24 mouse cellular contexts compared by ENCODE assay signal in the genomic region with DNA sequence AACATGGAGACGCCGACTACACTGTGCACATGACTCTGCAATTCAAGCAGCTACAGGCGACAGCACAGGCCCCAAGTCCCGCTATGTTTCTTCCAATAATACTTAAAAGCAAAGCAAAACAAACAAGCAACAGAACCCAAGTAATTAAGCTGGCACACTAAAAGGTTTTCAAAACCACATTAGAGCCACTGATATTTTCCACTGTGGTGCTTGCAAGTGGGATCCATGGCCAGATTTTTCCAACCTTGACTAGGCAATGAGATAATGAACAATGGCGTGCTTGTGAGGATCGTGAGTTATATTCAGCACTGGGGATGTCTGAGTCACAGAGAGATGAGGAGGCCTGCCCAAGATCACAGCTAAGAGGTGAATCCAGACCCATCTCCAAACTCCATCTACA. TPM values are rescaled to one million over a fixed set of nuclear protein-coding genes. Genes with fewer than 3 reads are reported as not detected.
DNase-seq lines count a peak whose midpoint lies in the region; ATAC-seq lines count a peak whose summit lies in the region.
"Had no signal": no experiment of that assay in that cellular context is flagged by ENCODE, and none has a peak within 500 bp of the region (broad histone marks: within the 10 kb centered on the region; RNA-seq: fewer than 3 reads in every experiment).

No protein-coding gene starts in this region.

- H3K9ac ChIP-seq in kidney, embryonic 16.5 days (replicated peaks; ENCODE audit: low read length), result no peak overlapping the region
- H3K9ac ChIP-seq in neural tube, embryonic 15.5 days (replicated peaks), result no peak overlapping the region
- H3K9ac ChIP-seq: embryonic facial prominence, embryonic 12.5 days; embryonic facial prominence, embryonic 15.5 days; forebrain, postnatal 0 days; heart, embryonic 12.5 days; heart, embryonic 15.5 days; hindbrain, embryonic 14.5 days had no signal

- ATAC-seq in kidney, embryonic 16.5 days (ENCODE audit: low FRiP score, low TSS enrichment), result no peak
- 0 out of 2 replicates have a peak, but pooled peaks have one; percentile 18 for ATAC-seq in neural tube, embryonic 15.5 days (ENCODE audit: low FRiP score)
- no peak for ATAC-seq in frontal cortex, adult (ENCODE audit: low TSS enrichment)
- ATAC-seq: forebrain, embryonic 14.5 days; forebrain, postnatal 0 days; intestine, postnatal 0 days had no signal

- H3K36me3 ChIP-seq in kidney, embryonic 16.5 days (ENCODE audit: insufficient read depth, low read length), result no peaks in the 10 kb centered on the region
- H3K36me3 ChIP-seq in neural tube, embryonic 15.5 days, result no peaks in the 10 kb centered on the region
- 0 out of 2 replicates have a peak, but pooled peaks cover 7% of the 10 kb centered on the region for H3K36me3 ChIP-seq in embryonic facial prominence, embryonic 10.5 days (replicated peaks)
- H3K36me3 ChIP-seq: embryonic facial prominence, embryonic 12.5 days; embryonic facial prominence, embryonic 15.5 days; heart, embryonic 12.5 days; heart, embryonic 15.5 days had no signal

- no peak overlapping the region for H3K4me2 ChIP-seq in kidney, embryonic 16.5 days (replicated peaks; ENCODE audit: low read depth, low read length)
- no peak overlapping the region for H3K4me2 ChIP-seq in neural tube, embryonic 15.5 days
- H3K4me2 ChIP-seq: embryonic facial prominence, embryonic 12.5 days; embryonic facial prominence, embryonic 15.5 days; heart, embryonic 12.5 days; heart, embryonic 15.5 days; hindbrain, embryonic 14.5 days had no signal

- no peaks in the 10 kb centered on the region for H3K27me3 ChIP-seq in kidney, embryonic 16.5 days (ENCODE audit: insufficient read depth, low read length)
- no peaks in the 10 kb centered on the region for H3K27me3 ChIP-seq in neural tube, embryonic 15.5 days (replicated peaks)
- H3K27me3 ChIP-seq in embryonic facial prominence, embryonic 10.5 days (replicated peaks; ENCODE audit: low read depth, poor library complexity, severe bottlenecking), result 0 out of 2 replicates have a peak, but pooled peaks cover 1% of the 10 kb centered on the region
- H3K27me3 ChIP-seq: embryonic facial prominence, embryonic 12.5 days; embryonic facial prominence, embryonic 15.5 days; heart, embryonic 15.5 days had no signal

- no peak overlapping the region for H3K27ac ChIP-seq in kidney, embryonic 16.5 days (ENCODE audit: low read length)
- no peak overlapping the region for H3K27ac ChIP-seq in neural tube, embryonic 15.5 days (replicated peaks)
- H3K27ac ChIP-seq in embryonic facial prominence, embryonic 10.5 days (replicated peaks), result no peak overlapping the region
- H3K27ac ChIP-seq: embryonic facial prominence, embryonic 12.5 days; embryonic facial prominence, embryonic 15.5 days; heart, embryonic 15.5 days; hindbrain, embryonic 10.5 days; hindbrain, embryonic 14.5 days had no signal

- peak; percentile 19 for DNase-seq in kidney, adult 11 months
- peak; percentile 23 for DNase-seq in CD4-positive helper T cell, adult 2 months (ENCODE audit: low read depth, low spot score)
- DNase-seq in Muller cell, postnatal 12 days (ENCODE audit: inconsistent ontology term), result peak; percentile 81
- no peak for DNase-seq in embryonic facial prominence, embryonic 10.5 days (ENCODE audit: low spot score)
- DNase-seq: adrenal gland, adult 8-10 months; cerebellum, adult 18-20 months; cerebellum, adult 9-10 months; cerebellum, postnatal 14 days; forebrain, postnatal 0 days; gastrocnemius, postnatal 25 days; heart, adult 18-20 months; heart, postnatal 10 days; heart, postnatal 36 days had no signal

- peaks cover 29% of the 10 kb centered on the region for H3K4me1 ChIP-seq in kidney, embryonic 16.5 days (ENCODE audit: insufficient read depth, low read length)
- peaks cover 33% of the 10 kb centered on the region for H3K4me1 ChIP-seq in neural tube, embryonic 15.5 days
- H3K4me1 ChIP-seq in embryonic facial prominence, embryonic 10.5 days, result peaks cover 31% of the 10 kb centered on the region
- H3K4me1 ChIP-seq: embryonic facial prominence, embryonic 15.5 days; heart, embryonic 15.5 days had no signal

- H3K9me3 ChIP-seq in kidney, embryonic 16.5 days (ENCODE audit: low read length), result no peaks in the 10 kb centered on the region
- H3K9me3 ChIP-seq in neural tube, embryonic 15.5 days (replicated peaks), result no peaks in the 10 kb centered on the region
- no peaks in the 10 kb centered on the region for H3K9me3 ChIP-seq in embryonic facial prominence, embryonic 10.5 days
- H3K9me3 ChIP-seq: embryonic facial prominence, embryonic 12.5 days; embryonic facial prominence, embryonic 15.5 days; heart, embryonic 12.5 days; heart, embryonic 15.5 days; hindbrain, embryonic 10.5 days had no signal

- WGBS in kidney, embryonic 16.5 days, result 85% methylated on average over 6 of the region's 6 CpGs
- WGBS in neural tube, embryonic 15.5 days, result 64% methylated on average over 6 of the region's 6 CpGs
- WGBS in embryonic facial prominence, embryonic 10.5 days, result 87% methylated on average over 6 of the region's 6 CpGs

- no peak overlapping the region for H3K4me3 ChIP-seq in kidney, embryonic 16.5 days (ENCODE audit: low read length)
- H3K4me3 ChIP-seq in neural tube, embryonic 15.5 days (replicated peaks), result no peak overlapping the region
- no peak overlapping the region for H3K4me3 ChIP-seq in embryonic facial prominence, embryonic 10.5 days
- H3K4me3 ChIP-seq: embryonic facial prominence, embryonic 12.5 days; embryonic facial prominence, embryonic 15.5 days; heart, embryonic 12.5 days; heart, embryonic 15.5 days; hindbrain, embryonic 10.5 days had no signal

RNA-seq across cellular contexts. Expression of gene Whrn, which starts 8.5 kb away (rescaled TPM):
- polyA plus RNA-seq in kidney, embryonic 16.5 days (2015; fragmentation: Nextera tagmentation; extraction: Ambion mirVana), result 4.8 and 5.6 TPM in 2 replicates
- polyA plus RNA-seq in neural tube, embryonic 15.5 days (2015; fragmentation: Nextera tagmentation; extraction: Ambion mirVana), result 5.5 and 5.6 TPM in 2 replicates
- 4.2 and 7.5 TPM in 2 replicates for polyA plus RNA-seq in embryonic facial prominence, embryonic 10.5 days (2016; fragmentation: Nextera tagmentation; extraction: Ambion mirVana)

RNA-seq across cellular contexts. Expression of gene Atp6v1g1, which starts 57.3 kb away (rescaled TPM):
- 305 and 320 TPM in 2 replicates for polyA plus RNA-seq in kidney, embryonic 16.5 days (2015; fragmentation: Nextera tagmentation; extraction: Ambion mirVana)
- polyA plus RNA-seq in neural tube, embryonic 15.5 days (2015; fragmentation: Nextera tagmentation; extraction: Ambion mirVana), result 402 and 431 TPM in 2 replicates
- polyA plus RNA-seq in embryonic facial prominence, embryonic 10.5 days (2016; fragmentation: Nextera tagmentation; extraction: Ambion mirVana), result 244 and 267 TPM in 2 replicates
